Mouse (Mus musculus) C2C12 (cell line): ENCODE measurements around the gene Bicra.

Experiments used
- CTCF ChIP-seq: IDR thresholded peaks from one replicate; pipeline ENCODE4 v1.5.1; 2011; ENCODE audit not compliant: control insufficient read depth, insufficient read depth, insufficient read length
- MAX ChIP-seq: IDR thresholded peaks from one replicate; pipeline ENCODE4 v1.6.1; 2011; ENCODE audit warnings: mild to moderate bottlenecking, control low read depth
- MYOD1 ChIP-seq: IDR thresholded peaks from one replicate; pipeline ENCODE4 v1.6.1; 2011; ENCODE audit warnings: low read depth; ENCODE audit not compliant: control insufficient read depth, insufficient read length
- MYOG ChIP-seq: IDR thresholded peaks from one replicate; pipeline ENCODE4 v1.6.1; 2011; ENCODE audit not compliant: control insufficient read depth, insufficient read length; ENCODE audit errors: extremely low read depth

GRCm38 (mm10) chr7:15954436-15954835 lies 93.3 kb downstream of the Bicra start:
- TF ChIP-seq MYOD1 (no peak), MAX (no peak), CTCF (no peak), MYOG (no peak)
